ENCODE assay signal across 11 mouse cellular contexts in the genomic region with DNA sequence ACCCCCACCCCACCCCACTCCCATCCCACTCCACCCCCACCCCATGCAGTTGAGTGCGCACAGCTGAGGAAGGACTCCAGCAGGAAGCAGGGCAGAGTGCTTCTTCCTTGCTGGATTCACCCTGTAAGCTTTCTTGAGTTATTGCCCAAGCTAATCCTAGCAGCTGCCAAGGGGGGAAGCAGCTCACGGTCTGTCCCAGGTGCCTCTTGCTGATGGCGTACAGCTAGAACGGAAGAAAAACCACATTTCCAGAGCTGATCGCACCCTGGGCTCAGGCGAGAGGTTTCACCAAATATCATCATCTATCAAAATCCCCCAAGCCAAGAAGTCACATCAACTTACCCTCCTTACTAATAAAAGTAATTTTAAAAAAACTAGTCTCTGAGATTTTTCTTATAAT.
DNase-seq lines count a peak whose midpoint lies in the region; ATAC-seq and TF ChIP-seq lines count a peak whose summit lies in the region.
"Had no signal": no experiment of that assay in that cellular context is flagged by ENCODE, and none has a peak within 500 bp of the region (broad histone marks: within the 10 kb centered on the region; RNA-seq: fewer than 3 reads in every experiment).

No protein-coding gene starts in this region.

- peaks cover 9% of the 10 kb centered on the region for H3K4me1 ChIP-seq in forebrain, embryonic 16.5 days (replicated peaks; ENCODE audit: control insufficient read depth, insufficient read depth, low read length)
- H3K4me1 ChIP-seq in forebrain, embryonic 15.5 days, result peaks cover 10% of the 10 kb centered on the region; the same call in 1 of the 2 replicates
- H3K4me1 ChIP-seq in kidney, postnatal 0 days (replicated peaks; ENCODE audit: insufficient read depth, low read length), result peaks cover 35% of the 10 kb centered on the region
- H3K4me1 ChIP-seq in stomach, embryonic 15.5 days, result peaks cover 20% of the 10 kb centered on the region

- H3K4me2 ChIP-seq in forebrain, embryonic 16.5 days (ENCODE audit: low read length), result no peak overlapping the region
- H3K4me2 ChIP-seq in forebrain, embryonic 15.5 days (replicated peaks), result no peak overlapping the region
- H3K4me2 ChIP-seq in kidney, postnatal 0 days (ENCODE audit: low read length), result no peak overlapping the region
- H3K4me2 ChIP-seq in stomach, embryonic 15.5 days, result 0 out of 2 replicates have a peak overlapping the region, but pooled peaks have one; percentile 19

- H3K9me3 ChIP-seq in forebrain, embryonic 16.5 days (ENCODE audit: control insufficient read depth, low read length), result no peaks in the 10 kb centered on the region
- H3K9me3 ChIP-seq in forebrain, embryonic 15.5 days, result no peaks in the 10 kb centered on the region
- H3K9me3 ChIP-seq in kidney, postnatal 0 days (replicated peaks; ENCODE audit: low read length), result no peaks in the 10 kb centered on the region
- H3K9me3 ChIP-seq in stomach, embryonic 15.5 days, result no peaks in the 10 kb centered on the region
- H3K9me3 ChIP-seq: limb, embryonic 10.5 days had no signal

- no peak overlapping the region for H3K9ac ChIP-seq in forebrain, embryonic 16.5 days (replicated peaks; ENCODE audit: low read depth, low read length)
- no peak overlapping the region for H3K9ac ChIP-seq in forebrain, embryonic 15.5 days (replicated peaks)
- H3K9ac ChIP-seq in kidney, postnatal 0 days (ENCODE audit: low read depth, low read length), result no peak overlapping the region
- no peak overlapping the region for H3K9ac ChIP-seq in stomach, embryonic 15.5 days

- peak; percentile 61 for ATAC-seq in forebrain, embryonic 16.5 days
- no peak for ATAC-seq in forebrain, embryonic 15.5 days (replicated peaks)
- ATAC-seq in kidney, postnatal 0 days (replicated peaks; ENCODE audit: low FRiP score, low read depth), result no peak
- no peak for ATAC-seq in stomach, embryonic 15.5 days (ENCODE audit: insufficient read depth, low FRiP score, low read depth)

- H3K4me3 ChIP-seq in forebrain, embryonic 16.5 days (replicated peaks; ENCODE audit: low read length), result no peak overlapping the region
- no peak overlapping the region for H3K4me3 ChIP-seq in forebrain, embryonic 15.5 days
- H3K4me3 ChIP-seq in kidney, postnatal 0 days (replicated peaks; ENCODE audit: low read depth, low read length), result no peak overlapping the region
- no peak overlapping the region for H3K4me3 ChIP-seq in stomach, embryonic 15.5 days (replicated peaks)
- H3K4me3 ChIP-seq: limb, embryonic 10.5 days had no signal

- no peaks in the 10 kb centered on the region for H3K36me3 ChIP-seq in forebrain, embryonic 16.5 days (ENCODE audit: control insufficient read depth, insufficient read depth)
- H3K36me3 ChIP-seq in forebrain, embryonic 15.5 days, result no peaks in the 10 kb centered on the region
- H3K36me3 ChIP-seq in kidney, postnatal 0 days (ENCODE audit: insufficient read depth, low read length), result no peaks in the 10 kb centered on the region
- H3K36me3 ChIP-seq in stomach, embryonic 15.5 days, result no peaks in the 10 kb centered on the region

- DNase-seq in kidney, postnatal 0 days (ENCODE audit: low spot score), result peak; percentile 58
- DNase-seq in kidney, postnatal 14 days, result no peak
- DNase-seq in adipocyte (ENCODE audit: low spot score) (peak; percentile 36), MN1 (ENCODE audit: low spot score) (no peak)
- no peak for DNase-seq in urinary bladder, adult 2 months (ENCODE audit: low spot score)
- DNase-seq: gastrocnemius, postnatal 10 days; kidney, adult 8-10 months had no signal

- no peak overlapping the region for H3K27ac ChIP-seq in forebrain, embryonic 16.5 days (ENCODE audit: low read length)
- no peak overlapping the region for H3K27ac ChIP-seq in forebrain, embryonic 15.5 days (replicated peaks)
- no peak overlapping the region for H3K27ac ChIP-seq in kidney, postnatal 0 days
- peak overlapping the region; percentile 48; the same call in 1 of the 2 replicates for H3K27ac ChIP-seq in stomach, embryonic 15.5 days

- 61% methylated on average over 6 of the region's 6 CpGs for WGBS in forebrain, embryonic 16.5 days
- WGBS in forebrain, embryonic 15.5 days, result 60% methylated on average over 6 of the region's 6 CpGs
- WGBS in kidney, postnatal 0 days, result 44% methylated on average over 6 of the region's 6 CpGs
- WGBS in stomach, embryonic 15.5 days, result 37% methylated on average over 6 of the region's 6 CpGs

- no peaks in the 10 kb centered on the region for H3K27me3 ChIP-seq in forebrain, embryonic 16.5 days (replicated peaks; ENCODE audit: control insufficient read depth, insufficient read depth, low read length)
- no peaks in the 10 kb centered on the region for H3K27me3 ChIP-seq in forebrain, embryonic 15.5 days
- no peaks in the 10 kb centered on the region for H3K27me3 ChIP-seq in kidney, postnatal 0 days (ENCODE audit: insufficient read depth, low read length)
- no peaks in the 10 kb centered on the region for H3K27me3 ChIP-seq in stomach, embryonic 15.5 days (replicated peaks)

- no peak for TF ChIP-seq CTCF in kidney, postnatal 0 days (IDR thresholded peaks at IDR 0.05; ENCODE audit: low read depth)

Comparison
In these comparisons a context has a peak if more than half of its experiments do, and no peak if none do; other contexts are left out.
1. DNase-seq: peak in kidney, postnatal 0 days (single experiment) and adipocyte (single experiment); none in kidney, postnatal 14 days (single experiment), urinary bladder, adult 2 months (single experiment) and MN1 (single experiment).